Mouse (Mus musculus) hindlimb bud, embryonic 11.5 days (tissue): Measurements from ENCODE around the gene Klf9.
A peak's percentile ranks its signal among the peaks of the same experiment; 100 is the strongest.

Source experiments
- DNase-seq: peaks from one replicate; pipeline ENCODE4 v3.0.0-alpha.2; 2012; ENCODE audit warnings: low read depth, low spot score; ENCODE audit errors: extremely low spot score

The Klf9 gene

GRCm38 (mm10) chr19:23140689-23141317 lies at the start of gene Klf9:
Klf9 (plus strand) TSS chr19:23141226.
- peak; percentile 75 for DNase-seq

DNA sequence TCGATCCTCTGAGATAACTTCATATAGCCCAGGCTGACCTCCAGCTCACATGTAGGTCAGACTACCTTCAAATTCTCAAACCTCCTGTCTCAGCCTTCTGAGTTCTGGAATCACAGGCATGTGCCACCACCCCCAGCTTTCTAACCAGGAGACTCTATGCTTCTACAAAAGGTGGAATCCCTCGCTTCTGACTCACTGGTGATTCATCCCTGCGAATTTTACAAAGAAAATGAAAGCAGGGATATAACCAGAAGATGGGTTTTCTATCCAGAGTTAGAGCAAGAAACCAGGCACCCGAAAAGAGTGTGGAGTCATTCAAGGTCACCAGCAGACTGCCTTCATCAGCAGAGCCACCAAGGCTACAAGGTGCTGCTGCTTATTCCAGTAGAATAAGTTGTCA lies 49.4 kb upstream of the Klf9 start:
- no peak for DNase-seq

- DNase-seq: no peak
Observed at GRCm38 (mm10) chr19:23093548-23093947, 47.5 kb upstream of the Klf9 start.

GRCm38 (mm10) chr19:23094906-23095305 lies 46.1 kb upstream of the Klf9 start:
- DNase-seq: no peak

DNA sequence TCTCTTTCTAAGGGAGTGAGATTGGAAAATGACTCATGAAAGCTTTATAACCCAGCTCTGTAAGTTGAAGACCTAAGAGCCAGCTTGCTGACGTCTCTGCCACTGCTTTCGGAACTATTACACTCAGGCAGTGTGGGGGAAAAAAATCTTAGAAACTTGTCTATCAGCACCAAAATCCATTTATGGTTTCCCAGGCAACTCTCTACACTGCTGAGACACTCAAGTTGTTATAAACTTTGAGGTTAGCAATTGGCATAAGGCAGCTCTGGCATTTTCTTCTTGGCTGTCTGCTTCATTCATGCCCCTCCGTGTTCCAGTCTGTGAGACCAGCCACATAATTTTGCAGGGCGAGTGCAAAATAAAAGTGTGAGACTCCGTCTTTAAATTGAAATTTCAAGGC lies 34.2 kb upstream of the Klf9 start:
- no peak for DNase-seq

DNA sequence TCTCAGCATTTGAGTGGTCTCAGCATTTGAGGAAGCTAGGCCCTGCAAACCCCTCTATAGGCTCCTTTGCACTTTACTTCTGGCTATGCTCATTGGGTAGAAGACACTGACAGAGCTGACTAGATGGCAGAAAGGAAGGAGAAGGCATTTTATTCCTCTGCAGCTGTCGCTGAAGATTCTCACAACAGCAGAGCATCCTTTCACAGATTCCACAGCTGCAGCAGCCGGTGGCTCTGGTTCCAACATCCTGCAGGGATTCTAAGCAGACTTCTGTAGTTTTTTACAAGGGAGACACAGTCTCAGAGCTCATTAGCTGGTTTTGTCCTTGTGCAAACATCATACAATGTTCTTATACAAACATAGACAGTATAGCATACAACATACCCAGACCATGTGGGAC lies 33.7 kb upstream of the Klf9 start:
- DNase-seq: no peak

- no peak for DNase-seq
Observed at GRCm38 (mm10) chr19:23121875-23122274, 19.2 kb upstream of the Klf9 start.

GRCm38 (mm10) chr19:23124023-23124550 lies 16.9 kb upstream of the Klf9 start:
- DNase-seq: no peak

DNA sequence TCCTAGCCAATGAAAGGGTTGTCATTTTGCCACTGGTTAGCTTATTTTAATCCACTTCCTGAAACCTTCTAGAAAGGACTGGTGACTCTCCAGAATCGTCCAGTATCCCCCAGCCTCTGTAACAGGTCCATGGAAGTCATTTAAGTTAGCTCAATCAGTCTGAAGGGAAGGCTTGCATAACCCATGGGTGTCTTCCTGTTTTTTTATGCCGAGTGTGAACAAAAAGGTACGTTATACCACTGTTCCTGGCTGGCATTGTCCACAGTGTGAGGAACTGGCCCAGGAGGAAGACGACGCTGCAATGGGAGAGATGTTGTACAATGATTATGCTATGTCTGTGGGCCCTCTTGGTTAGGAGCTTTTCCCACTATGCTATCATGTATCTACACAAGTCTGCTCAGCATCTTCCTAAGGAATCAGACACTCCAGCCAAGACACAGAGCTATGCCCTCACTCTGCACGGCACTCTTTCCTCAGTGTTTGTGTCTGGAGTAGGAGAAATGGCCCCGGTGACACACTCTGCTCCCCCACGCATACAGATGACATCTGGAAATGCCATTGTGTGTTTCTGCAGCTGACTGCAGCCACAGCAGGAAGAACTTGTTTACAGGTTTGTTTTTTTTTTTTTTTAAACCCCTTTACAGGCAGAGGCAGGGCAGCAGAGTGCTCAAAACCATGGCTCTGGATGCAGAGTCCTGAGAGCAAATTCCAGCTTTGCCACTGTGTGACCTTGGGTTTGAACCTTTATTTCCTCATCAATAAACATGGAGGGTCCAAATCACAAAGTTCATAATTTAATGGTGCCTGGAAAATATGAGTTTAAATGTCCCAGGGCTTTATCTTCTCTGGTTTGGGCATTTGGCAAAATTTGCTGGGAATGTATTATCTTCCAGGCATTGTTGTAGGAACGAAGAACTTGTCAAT lies 15.5 kb upstream of the Klf9 start:
- no peak for DNase-seq

GRCm38 (mm10) chr19:23129908-23130307 lies 11.1 kb upstream of the Klf9 start:
- no peak for DNase-seq

- DNase-seq: no peak
Observed at GRCm38 (mm10) chr19:23132106-23132635, 8.9 kb upstream of the Klf9 start.

DNA sequence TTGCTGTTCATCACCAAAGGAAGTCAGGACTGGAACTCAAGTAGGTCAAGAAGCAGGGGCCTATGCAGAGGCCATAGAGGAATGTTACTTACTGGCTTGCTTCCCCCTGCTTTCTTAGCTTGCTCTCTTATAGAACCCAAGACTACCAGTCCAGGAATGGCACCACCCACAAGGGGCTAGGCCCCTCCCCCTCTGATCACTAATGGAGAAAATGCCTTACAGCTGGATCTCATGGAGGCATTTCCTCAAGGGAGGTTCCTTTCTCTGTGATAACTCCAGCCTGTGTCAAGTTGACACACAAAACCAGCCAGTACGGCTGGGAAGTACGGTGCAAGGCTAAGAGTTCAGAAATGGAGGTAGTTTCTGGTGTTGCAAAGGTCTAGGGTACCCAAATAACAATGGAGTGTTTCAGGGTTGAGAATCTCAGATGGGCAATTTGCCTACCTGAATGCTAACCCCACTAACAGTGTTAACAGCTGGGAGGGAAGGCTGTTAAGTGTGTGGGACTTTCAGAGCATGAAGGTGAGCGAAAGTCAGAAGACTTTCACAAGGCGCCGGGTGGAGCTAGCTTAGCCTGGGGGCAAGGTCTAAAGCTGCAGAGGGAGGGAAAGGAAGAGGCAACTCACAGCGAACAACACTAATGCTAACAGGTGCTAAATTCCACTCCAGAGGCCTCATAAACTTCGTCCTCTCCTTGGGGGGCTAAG lies 8.2 kb upstream of the Klf9 start:
- DNase-seq: no peak

- DNase-seq: no peak
Observed at GRCm38 (mm10) chr19:23133427-23134094, 7.5 kb upstream of the Klf9 start.

DNA sequence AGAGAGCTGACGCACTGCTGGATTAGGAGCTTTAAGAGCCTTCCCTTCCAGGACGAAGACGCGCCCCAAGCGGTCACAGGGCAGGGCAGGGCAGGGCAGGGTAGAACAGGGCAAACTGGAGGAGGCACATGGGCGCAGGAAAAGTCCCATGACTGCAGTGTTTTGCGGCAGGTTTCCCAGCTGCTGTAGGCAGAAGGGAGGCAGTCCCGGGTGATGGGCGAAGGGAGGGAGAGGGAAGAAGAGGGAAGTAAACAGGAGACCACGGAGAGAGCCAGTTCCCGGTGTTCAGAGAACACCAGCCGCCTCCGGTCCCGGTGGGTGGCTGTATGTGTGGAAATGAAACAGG lies 7.0 kb upstream of the Klf9 start:
- no peak for DNase-seq

- no peak for DNase-seq
Observed at GRCm38 (mm10) chr19:23134441-23135301, 6.4 kb upstream of the Klf9 start.

DNA sequence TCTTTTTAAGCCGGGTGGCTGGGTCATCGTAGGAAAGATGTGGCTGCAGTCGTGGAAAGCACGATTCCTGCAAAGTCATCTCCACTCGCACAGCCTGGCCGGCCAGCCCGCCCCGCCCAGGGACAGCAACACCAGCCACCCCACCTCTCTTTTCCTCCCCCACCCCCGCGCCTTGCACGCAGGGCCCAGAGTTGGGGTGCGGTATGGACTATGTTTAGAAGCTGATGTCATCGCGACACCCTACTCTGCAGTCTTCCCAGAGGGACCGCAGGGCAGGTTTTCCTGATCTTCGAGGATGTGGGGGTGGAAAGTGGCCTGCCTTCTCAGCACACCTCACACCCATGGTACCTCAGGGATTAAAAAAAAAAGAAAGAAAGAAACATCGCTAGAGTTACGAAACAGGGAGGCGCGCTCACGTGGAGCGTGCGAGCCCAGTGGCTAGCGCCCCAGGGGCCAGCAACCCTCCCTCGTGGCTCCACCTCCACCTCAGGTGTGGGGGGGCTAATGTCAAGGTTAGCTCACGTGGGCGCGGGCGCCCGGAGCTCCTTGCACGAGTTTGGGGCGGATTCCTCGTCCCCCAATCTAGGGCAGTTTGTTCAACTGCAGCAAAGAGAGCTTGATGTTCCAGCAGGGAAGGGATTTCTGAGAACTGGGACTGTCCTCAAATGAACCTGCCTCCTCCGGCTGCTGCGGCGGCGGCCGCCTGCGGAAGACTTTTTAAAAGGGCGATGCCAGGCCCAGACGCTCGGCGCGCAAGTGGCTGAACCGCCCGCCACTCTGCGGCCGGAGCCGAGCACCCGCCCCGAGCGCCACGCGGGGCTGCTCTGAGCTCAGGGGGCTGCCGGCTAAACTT lies 5.5 kb upstream of the Klf9 start:
- DNase-seq: no peak

DNA sequence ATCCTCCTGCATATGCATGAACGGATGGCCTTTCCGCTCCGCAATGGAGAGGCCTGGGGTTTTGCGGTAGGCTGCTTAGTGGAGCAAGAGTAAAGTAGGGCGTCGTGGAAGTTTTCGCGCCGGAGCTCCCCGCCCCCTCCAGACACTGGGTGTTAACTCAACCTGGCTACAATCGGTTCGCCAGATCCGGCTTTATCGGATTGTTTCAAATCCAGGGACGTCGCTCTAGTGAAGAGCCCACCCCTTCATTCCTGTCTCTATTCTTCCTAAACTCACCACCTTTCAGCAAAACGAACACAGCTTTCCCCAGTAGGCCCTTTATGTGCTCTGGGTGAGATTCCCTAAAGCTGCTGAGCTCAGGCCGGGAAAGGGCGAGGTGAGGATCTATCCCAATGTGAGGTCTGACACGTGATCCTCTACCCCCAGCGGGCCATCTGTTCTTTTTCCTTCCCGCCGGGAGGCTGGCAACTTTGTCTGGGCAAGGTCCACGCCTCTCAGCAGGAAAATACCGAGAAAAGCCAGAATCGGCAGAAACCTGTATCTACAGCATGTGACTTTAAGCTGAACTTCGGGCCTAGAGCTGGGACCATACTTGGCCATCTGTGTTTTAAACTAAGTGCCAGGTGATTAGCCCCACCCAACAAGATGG lies 4.7 kb upstream of the Klf9 start:
- DNase-seq: no peak

- DNase-seq: no peak
Observed at GRCm38 (mm10) chr19:23137295-23137694, 3.7 kb upstream of the Klf9 start.
